Comparison of ENCODE assay signal across 7 mouse cellular contexts in genomic region chr8:90708524-90708923, GRCm38 (mm10).
DNase-seq lines count a peak whose midpoint lies in the region; ATAC-seq and TF ChIP-seq lines count a peak whose summit lies in the region.

No protein-coding gene starts in this region.

- H3K79me3 ChIP-seq in C2C12 (ENCODE audit: low read depth): no peaks in the 10 kb centered on the region

- peak; percentile 7 for TF ChIP-seq CTCF in C2C12 (IDR thresholded peaks at IDR 0.05; ENCODE audit: control insufficient read depth, insufficient read depth, insufficient read length)

- no peaks in the 10 kb centered on the region for H3K36me3 ChIP-seq in C2C12 (ENCODE audit: control insufficient read depth, insufficient read depth)

- H3K4me3 ChIP-seq in C2C12 (ENCODE audit: insufficient read depth, poor library complexity, severe bottlenecking): no peak overlapping the region

- peak; percentile 26 for DNase-seq in MN1 (ENCODE audit: low spot score)
- peak; percentile 54 to 70 for DNase-seq in cerebellum, postnatal 36 days
- DNase-seq in layer of hippocampus, adult 9-10 months (ENCODE audit: low spot score): peak; percentile 67
- DNase-seq in lung, postnatal 25 days (ENCODE audit: low spot score): peak; percentile 34
- DNase-seq in right cerebral cortex, postnatal 25 days: peak; percentile 53

- H3K79me2 ChIP-seq in C2C12 (ENCODE audit: control insufficient read depth, insufficient read depth): no peaks in the 10 kb centered on the region

- H3K27me3 ChIP-seq in C2C12 (ENCODE audit: control insufficient read depth, insufficient read depth, insufficient read length): no peaks in the 10 kb centered on the region

- no peak overlapping the region for H3ac ChIP-seq in C2C12 (ENCODE audit: control insufficient read depth, insufficient read length, low read depth)

- peak; percentile 52; the same call in 1 of the 2 replicates for ATAC-seq in granulocyte monocyte progenitor cell, adult 5-6 weeks (replicated peaks; ENCODE audit: poor library complexity, severe bottlenecking)

TF ChIP-seq in C2C12, 6 proteins besides CTCF, POLR2A, EP300 and RAD21:
- no peak for TF ChIP-seq MAX (IDR thresholded peaks at IDR 0.05)
- TF ChIP-seq MYOD1 (IDR thresholded peaks at IDR 0.05; ENCODE audit: control insufficient read depth, insufficient read length, low read depth): no peak
- no peak for TF ChIP-seq FOSL1 (IDR thresholded peaks at IDR 0.05; ENCODE audit: insufficient read depth, low read length, poor library complexity, severe bottlenecking)
- no peak for TF ChIP-seq CEBPB (IDR thresholded peaks at IDR 0.05; ENCODE audit: low read depth)
- TF ChIP-seq USF1 (IDR thresholded peaks at IDR 0.05; ENCODE audit: low read depth): no peak
- no peak for TF ChIP-seq MYOG (IDR thresholded peaks at IDR 0.05; ENCODE audit: control insufficient read depth, extremely low read depth, insufficient read length)
TF ChIP-seq in C2C12: peak in this region for 0.
